Mouse (Mus musculus) MEL (cell line): ENCODE results near the gene Adipor2. TPM values are rescaled to one million over a fixed set of nuclear protein-coding genes. Genes with fewer than 3 reads are reported as not detected.

Experiments
- DNase-seq: peaks from one replicate; pipeline ENCODE4 v3.0.0; 2011; ENCODE audit warnings: low read depth, low spot score
- H3K27ac ChIP-seq: 2 replicates; pipeline ENCODE4 v1.5.1; 2012; ENCODE audit warnings: low read depth, mild to moderate bottlenecking, control low read depth, low read length, moderate library complexity; ENCODE audit not compliant: control insufficient read depth
- H3K27me3 ChIP-seq, 2 experiments: fragments of 150-350 bp in 1 of 2; sonication (generic) in 1 of 2; 2 replicates each; pipeline ENCODE4 v1.6.1; 2012; ENCODE audit warnings: low read length in 2 of 2, mild to moderate bottlenecking in 2 of 2, improper control_type of control experiment in 1 of 2, moderate library complexity in 1 of 2; ENCODE audit not compliant: insufficient read depth in 2 of 2, control insufficient read depth in 1 of 2
- H3K36me3 ChIP-seq, 2 experiments: 2 replicates each; pipeline ENCODE4 v1.6.1; 2012 to 2014; ENCODE audit warnings: low read length in 2 of 2, improper control_type of control experiment in 1 of 2, inconsistent platforms in 1 of 2, mild to moderate bottlenecking in 1 of 2; ENCODE audit not compliant: insufficient read depth in 2 of 2, control insufficient read depth in 1 of 2
- H3K4me1 ChIP-seq, 2 experiments: fragments of 150-350 bp in 1 of 2; sonication (generic) in 1 of 2; 2 replicates each; pipeline ENCODE4 v1.6.1; 2012; ENCODE audit warnings: low read length in 2 of 2, improper control_type of control experiment in 1 of 2, mild to moderate bottlenecking in 1 of 2; ENCODE audit not compliant: insufficient read depth in 2 of 2, control insufficient read depth in 1 of 2
- H3K4me3 ChIP-seq, 2 experiments: fragments of 150-350 bp in 1 of 2; sonication (generic) in 1 of 2; 2 replicates each; pipeline ENCODE4 v1.5.1; 2012; ENCODE audit warnings: low read depth in 2 of 2, low read length in 2 of 2, mild to moderate bottlenecking in 2 of 2, moderate library complexity in 2 of 2, control low read depth in 1 of 2, improper control_type of control experiment in 1 of 2; ENCODE audit not compliant: control insufficient read depth in 1 of 2, insufficient read depth in 1 of 2
- H3K79me2 ChIP-seq: 2 replicates; pipeline ENCODE4 v1.6.1; 2012; ENCODE audit warnings: mild to moderate bottlenecking, low read length, moderate library complexity; ENCODE audit not compliant: control insufficient read depth, poor library complexity, insufficient read depth
- H3K9ac ChIP-seq: 2 replicates; pipeline ENCODE4 v1.6.1; 2012; ENCODE audit warnings: low read depth, mild to moderate bottlenecking, control low read depth, low read length, moderate library complexity; ENCODE audit not compliant: control insufficient read depth, poor library complexity, severe bottlenecking
- H3K9me3 ChIP-seq: fragments of 150-350 bp; sonication (generic); replicated peaks from 2 replicates; pipeline ENCODE4 v1.6.1; 2012; ENCODE audit warnings: mild to moderate bottlenecking, low read length, improper control_type of control experiment, moderate library complexity; ENCODE audit not compliant: insufficient read depth
- BHLHE40 ChIP-seq: IDR thresholded peaks from 2 replicates; pipeline ENCODE4 v1.6.1; 2012; ENCODE audit warnings: low read depth, mild to moderate bottlenecking, inconsistent platforms, low read length, improper control_type of control experiment, borderline replicate concordance
- CHD1 ChIP-seq: IDR thresholded peaks from 2 replicates; pipeline ENCODE4 v1.6.1; 2012; ENCODE audit warnings: low read depth, mild to moderate bottlenecking, inconsistent platforms, low read length, improper control_type of control experiment
- CHD2 ChIP-seq: IDR thresholded peaks from 2 replicates; pipeline ENCODE4 v1.6.1; 2011; ENCODE audit warnings: low read length, improper control_type of control experiment
- CTCF ChIP-seq, 3 experiments: IDR thresholded peaks in 2 of 3; conservative IDR thresholded peaks in 1 of 3; 2 replicates each; pipeline ENCODE4 v1.5.1; 2011 to 2012; ENCODE audit warnings: low read length in 3 of 3, low read depth in 2 of 3, mild to moderate bottlenecking in 2 of 3, improper control_type of control experiment in 1 of 3, inconsistent platforms in 1 of 3, mixed read lengths in 1 of 3, moderate library complexity in 1 of 3; ENCODE audit not compliant: control insufficient read depth in 1 of 3, insufficient read depth in 1 of 3, poor library complexity in 1 of 3, severe bottlenecking in 1 of 3
- ELF1 ChIP-seq: IDR thresholded peaks from 2 replicates; pipeline ENCODE4 v1.6.1; 2014; ENCODE audit warnings: low read depth, mild to moderate bottlenecking, inconsistent platforms, low read length, improper control_type of control experiment, moderate library complexity
- EP300 ChIP-seq, 2 experiments: IDR thresholded peaks; 2 replicates each; pipeline ENCODE4 v1.6.1; 2011; ENCODE audit warnings: improper control_type of control experiment in 2 of 2, low read length in 2 of 2, low read depth in 1 of 2, mild to moderate bottlenecking in 1 of 2
- ETS1 ChIP-seq: IDR thresholded peaks from 2 replicates; pipeline ENCODE4 v1.6.1; 2012; ENCODE audit warnings: low read depth, mild to moderate bottlenecking, inconsistent platforms, low read length, improper control_type of control experiment, moderate library complexity
- GABPA ChIP-seq: IDR thresholded peaks from 2 replicates; pipeline ENCODE4 v1.6.1; 2012; ENCODE audit warnings: low read depth, mild to moderate bottlenecking, inconsistent platforms, low read length, improper control_type of control experiment, moderate library complexity
- GATA1 ChIP-seq: IDR thresholded peaks from 2 replicates; pipeline ENCODE4 v1.6.1; 2011; ENCODE audit warnings: low read depth, low read length, improper control_type of control experiment
- HCFC1 ChIP-seq: IDR thresholded peaks from 2 replicates; pipeline ENCODE4 v1.6.1; 2012; ENCODE audit warnings: low read depth, mild to moderate bottlenecking, inconsistent platforms, low read length, improper control_type of control experiment, moderate library complexity
- KAT2A ChIP-seq: conservative IDR thresholded peaks from 2 replicates; pipeline ENCODE4 v1.6.1; 2012; ENCODE audit warnings: low read depth, low read length, improper control_type of control experiment, inconsistent platforms
- MAFK ChIP-seq: IDR thresholded peaks from 2 replicates; pipeline ENCODE4 v1.6.1; 2011; ENCODE audit warnings: low read depth, mild to moderate bottlenecking, low read length, improper control_type of control experiment, borderline replicate concordance
- MAX ChIP-seq: IDR thresholded peaks from 2 replicates; pipeline ENCODE4 v1.6.1; 2011; ENCODE audit warnings: low read length, improper control_type of control experiment
- MAZ ChIP-seq: IDR thresholded peaks from 2 replicates; pipeline ENCODE4 v1.6.1; 2012; ENCODE audit warnings: low read depth, mild to moderate bottlenecking, inconsistent platforms, low read length, improper control_type of control experiment
- MEF2A ChIP-seq: IDR thresholded peaks from 2 replicates; pipeline ENCODE4 v1.6.1; 2014; ENCODE audit warnings: low read depth, mild to moderate bottlenecking, inconsistent platforms, low read length, improper control_type of control experiment; ENCODE audit not compliant: poor library complexity, insufficient replicate concordance, severe bottlenecking; ENCODE audit errors: extremely low read depth
- MXI1 ChIP-seq: IDR thresholded peaks from 2 replicates; pipeline ENCODE4 v1.6.1; 2011; ENCODE audit warnings: mild to moderate bottlenecking, low read depth, low read length, improper control_type of control experiment
- MYC ChIP-seq: IDR thresholded peaks from 2 replicates; pipeline ENCODE4 v1.6.1; 2011; ENCODE audit warnings: low read depth, mild to moderate bottlenecking, low read length, improper control_type of control experiment, moderate library complexity
- NELFE ChIP-seq: IDR thresholded peaks from 2 replicates; pipeline ENCODE4 v1.6.1; 2011; ENCODE audit warnings: low read depth, low read length, improper control_type of control experiment
- NRF1 ChIP-seq: IDR thresholded peaks from 2 replicates; pipeline ENCODE4 v1.6.1; 2014; ENCODE audit warnings: low read depth, mild to moderate bottlenecking, inconsistent platforms, low read length, improper control_type of control experiment, moderate library complexity; ENCODE audit not compliant: poor library complexity, insufficient read depth, severe bottlenecking
- POLR2A ChIP-seq, 2 experiments: IDR thresholded peaks; 2 replicates each; pipeline ENCODE4 v1.6.1; 2011 to 2012; ENCODE audit warnings: low read length in 2 of 2, mild to moderate bottlenecking in 2 of 2, control low read depth in 1 of 2, improper control_type of control experiment in 1 of 2, low read depth in 1 of 2, moderate library complexity in 1 of 2; ENCODE audit not compliant: control insufficient read depth in 1 of 2, insufficient read depth in 1 of 2, poor library complexity in 1 of 2
- POLR2AphosphoS2 ChIP-seq: IDR thresholded peaks from 2 replicates; pipeline ENCODE4 v1.6.1; 2011; ENCODE audit warnings: low read length, improper control_type of control experiment
- POLR2AphosphoS5 ChIP-seq: IDR thresholded peaks from 2 replicates; pipeline ENCODE4 v1.6.1; 2012; ENCODE audit warnings: low read depth, borderline replicate concordance, mild to moderate bottlenecking, inconsistent platforms, low read length, moderate library complexity, mixed read lengths
- RAD21 ChIP-seq: IDR thresholded peaks from 2 replicates; pipeline ENCODE4 v1.6.1; 2011; ENCODE audit warnings: mild to moderate bottlenecking, low read depth, low read length, improper control_type of control experiment
- RCOR1 ChIP-seq: IDR thresholded peaks from 2 replicates; pipeline ENCODE4 v1.6.1; 2012; ENCODE audit warnings: low read depth, mild to moderate bottlenecking, inconsistent platforms, low read length, improper control_type of control experiment
- SIN3A ChIP-seq: IDR thresholded peaks from 2 replicates; pipeline ENCODE4 v1.6.1; 2012; ENCODE audit warnings: low read length, improper control_type of control experiment, inconsistent platforms
- TAL1 ChIP-seq: IDR thresholded peaks from 2 replicates; pipeline ENCODE4 v1.6.1; 2012; ENCODE audit warnings: mild to moderate bottlenecking, inconsistent platforms, low read length, moderate library complexity, mixed read lengths
- TBP ChIP-seq: IDR thresholded peaks from 2 replicates; pipeline ENCODE4 v1.8.0; 2011; ENCODE audit warnings: low read depth, low read length, improper control_type of control experiment
- TCF12 ChIP-seq: IDR thresholded peaks from 2 replicates; pipeline ENCODE4 v1.6.1; 2014; ENCODE audit warnings: low read depth, mild to moderate bottlenecking, inconsistent platforms, low read length, improper control_type of control experiment, moderate library complexity
- UBTF ChIP-seq: IDR thresholded peaks from 2 replicates; pipeline ENCODE4 v1.6.1; 2012; ENCODE audit warnings: low read depth, mild to moderate bottlenecking, inconsistent platforms, low read length, improper control_type of control experiment, moderate library complexity, borderline replicate concordance; ENCODE audit not compliant: insufficient read depth
- USF1 ChIP-seq: IDR thresholded peaks from 2 replicates; pipeline ENCODE4 v1.6.1; 2014; ENCODE audit warnings: low read depth, mild to moderate bottlenecking, inconsistent platforms, low read length, improper control_type of control experiment, moderate library complexity
- USF2 ChIP-seq, 2 experiments: IDR thresholded peaks; 2 replicates each; pipeline ENCODE4 v1.6.1; 2011 to 2012; ENCODE audit warnings: improper control_type of control experiment in 2 of 2, low read length in 2 of 2, borderline replicate concordance in 1 of 2, inconsistent platforms in 1 of 2, low read depth in 1 of 2, mild to moderate bottlenecking in 1 of 2; ENCODE audit not compliant: insufficient read depth in 1 of 2
- ZC3H11A ChIP-seq: IDR thresholded peaks from 2 replicates; pipeline ENCODE4 v1.6.1; 2012; ENCODE audit warnings: low read depth, mild to moderate bottlenecking, inconsistent platforms, low read length, improper control_type of control experiment
- ZKSCAN1 ChIP-seq: IDR thresholded peaks from 2 replicates; pipeline ENCODE4 v1.6.1; 2012; ENCODE audit warnings: low read depth, mild to moderate bottlenecking, inconsistent platforms, low read length, improper control_type of control experiment, moderate library complexity
- ZMIZ1 ChIP-seq: IDR thresholded peaks from 2 replicates; pipeline ENCODE4 v1.6.1; 2012; ENCODE audit warnings: low read depth, mild to moderate bottlenecking, inconsistent platforms, low read length, improper control_type of control experiment, moderate library complexity
- ZNF384 ChIP-seq: IDR thresholded peaks from 2 replicates; pipeline ENCODE4 v1.6.1; 2012; ENCODE audit warnings: low read depth, mild to moderate bottlenecking, inconsistent platforms, low read length, improper control_type of control experiment
- polyA plus RNA-seq, 2 experiments: library from polyadenylated mRNA; stranded (reverse) in 1 of 2; unstranded in 1 of 2; fragments of >175 nt in 1 of 2; fragments of >200 nt in 1 of 2; gene quantifications; 2 replicates each; pipeline versions ENCODE4 v1.2.1 to v1.2.4; 2012; ENCODE audit warnings: low replicate concordance in 2 of 2, low read depth in 1 of 2; ENCODE audit not compliant: insufficient read length in 2 of 2, insufficient read depth in 1 of 2, missing spikeins in 1 of 2
- total RNA-seq: library from RNA; depleted of rRNA; stranded (reverse); fragments of 300-350 nt; gene quantifications from 2 replicates; pipeline ENCODE4 v1.2.3, GENCODE M21; 2012

Adipor2 gene
- total and polyA plus RNA-seq, 3 experiments = 37.6 to 41.3 TPM; not detected in 1

GRCm38 (mm10) chr6:119443742-119444645, 26.5 kb upstream of the Adipor2 start:
- peak; percentile 95 for DNase-seq
- Histone ChIP-seq H3K9me3 (no peaks in the 10 kb centered on the region), H3K9ac (peak overlapping the region; percentile 65), H3K79me2 (no peaks in the 10 kb centered on the region), H3K4me1 (no peaks in the 10 kb centered on the region), H3K27ac (peak overlapping the region; percentile 82), H3K36me3 (no peaks in the 10 kb centered on the region), H3K27me3 (no peaks in the 10 kb centered on the region), H3K4me3 (peak overlapping the region; percentile 66 to 78)
- peak; percentile 87; the same call in 1 of the 2 replicates for TF ChIP-seq SIN3A
- no peak for TF ChIP-seq RCOR1
- no peak for TF ChIP-seq POLR2AphosphoS5
- no peak for TF ChIP-seq ZMIZ1
- 0 out of 2 replicates have a peak, but pooled peaks have one; percentile 19 for TF ChIP-seq ETS1
- TF ChIP-seq POLR2A (IDR thresholded peaks at IDR 0.05; ENCODE audit: control insufficient read depth in 1 of 2, insufficient read depth in 1 of 2, low read depth in 1 of 2, low read length in 2 of 2, poor library complexity in 1 of 2) = no peak
- TF ChIP-seq ZKSCAN1 = no peak
- TF ChIP-seq MAZ = no peak
- no peak for TF ChIP-seq CHD2
- no peak for TF ChIP-seq HCFC1
- TF ChIP-seq BHLHE40 = no peak
- no peak for TF ChIP-seq UBTF
- TF ChIP-seq MEF2A = no peak
- no peak for TF ChIP-seq POLR2AphosphoS2
- no peak for TF ChIP-seq GATA1
- TF ChIP-seq CTCF (IDR thresholded peaks at IDR 0.05 in 2 of 3, conservative IDR thresholded peaks at IDR 0.05 in 1 of 3; ENCODE audit: control insufficient read depth in 1 of 3, insufficient read depth in 1 of 3, low read depth in 2 of 3, low read length in 3 of 3, poor library complexity in 1 of 3, severe bottlenecking in 1 of 3) = peak; percentile 94 to 95 (median 94)
- TF ChIP-seq NRF1 = no peak
- no peak for TF ChIP-seq TCF12
- no peak for TF ChIP-seq GABPA
- no peak for TF ChIP-seq MAFK
- no peak for TF ChIP-seq KAT2A
- TF ChIP-seq MAX = peak; percentile 71
- TF ChIP-seq USF1 = peak; percentile 60
- no peak for TF ChIP-seq ZNF384
- TF ChIP-seq RAD21 = peak; percentile 78
- no peak for TF ChIP-seq EP300 (IDR thresholded peaks at IDR 0.05; ENCODE audit: low read depth in 1 of 2, low read length in 2 of 2)
- TF ChIP-seq MYC = peak; percentile 35; the same call in 1 of the 2 replicates
- TF ChIP-seq MXI1 = peak; percentile 88
- no peak for TF ChIP-seq CHD1
- no peak for TF ChIP-seq USF2 (IDR thresholded peaks at IDR 0.05; ENCODE audit: borderline replicate concordance in 1 of 2, insufficient read depth in 1 of 2, low read depth in 1 of 2, low read length in 2 of 2)
- no peak for TF ChIP-seq TAL1
- TF ChIP-seq NELFE = no peak; the same call in 1 of the 2 replicates
- TF ChIP-seq ELF1 = no peak
- TF ChIP-seq ZC3H11A = peak; percentile 55
- no peak for TF ChIP-seq TBP
